Mouse (Mus musculus): Measurements from ENCODE around the gene Erbin.

DNA sequence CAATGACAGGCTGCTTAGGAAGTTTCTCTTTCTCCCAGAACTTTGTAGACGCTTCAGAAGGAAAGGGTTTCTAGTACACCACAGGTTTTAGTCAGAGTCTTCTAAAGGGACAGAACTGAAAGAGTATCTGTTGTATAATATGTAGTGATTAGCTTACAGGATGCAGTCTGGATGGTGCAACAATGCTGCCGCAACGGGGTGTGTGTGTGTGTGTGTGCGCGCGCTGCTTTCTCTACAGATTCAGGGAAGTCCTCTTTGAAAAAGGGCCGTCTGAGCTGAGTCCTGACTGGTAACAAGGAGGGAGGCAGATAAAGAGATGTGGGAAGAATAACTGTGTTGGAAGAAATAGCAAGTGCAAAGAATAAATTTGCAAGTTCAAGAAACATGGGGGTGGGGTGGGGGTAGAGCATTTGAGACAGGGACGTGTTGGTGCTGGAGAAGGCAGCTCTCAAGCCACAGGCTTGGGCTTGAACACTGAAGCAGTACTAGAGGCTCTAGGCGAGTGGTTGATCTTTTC is 38.4 kb upstream of the Erbin start:
- TF ChIP-seq CTCF (conservative IDR thresholded peaks at IDR 0.05; ENCODE audit: low read length), result no peak
- no peak for TF ChIP-seq NANOG (IDR thresholded peaks at IDR 0.05; ENCODE audit: borderline replicate concordance, low read length)
